Mouse (Mus musculus): Measurements from ENCODE around the gene Zbtb41. TPM values are rescaled to one million over a fixed set of nuclear protein-coding genes. Genes with fewer than 3 reads are reported as not detected.

Gene Zbtb41
- polyA plus RNA-seq, 1 experiment from 2014 or later = 2.5 TPM

DNA sequence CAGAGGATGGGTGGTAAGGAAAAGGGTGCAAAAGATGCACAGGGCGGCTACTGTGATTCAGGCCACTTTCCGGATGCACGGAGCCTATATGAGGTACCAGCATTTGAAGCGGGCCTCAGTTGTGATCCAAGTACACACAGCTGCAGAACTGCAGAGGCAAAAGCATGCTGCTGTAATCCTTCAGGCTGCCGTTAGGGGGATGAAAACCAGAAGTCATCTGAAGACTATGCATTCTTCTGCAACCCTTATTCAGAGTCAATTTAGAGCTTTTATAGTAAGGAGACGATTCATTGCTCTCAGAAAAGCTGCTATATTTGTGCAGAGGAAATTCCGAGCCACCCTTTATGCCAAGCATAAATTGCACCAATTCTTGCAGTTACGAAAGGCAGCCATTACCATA, 58.2 kb downstream of the Zbtb41 start:
- Histone ChIP-seq H3K9me3 (replicated peaks) (no peaks in the 10 kb centered on the region), H3K4me2 (no peak overlapping the region), H3K27ac (replicated peaks) (no peak overlapping the region), H3K4me1 (replicated peaks) (no peaks in the 10 kb centered on the region), H3K27me3 (no peaks in the 10 kb centered on the region), H3K36me3 (replicated peaks) (peaks cover 92% of the 10 kb centered on the region), H3K9ac (no peak overlapping the region), H3K4me3 (replicated peaks) (no peak overlapping the region)
- ATAC-seq (ENCODE audit: insufficient read depth) = no peak
- 87% methylated on average over 8 of the region's 8 CpGs for WGBS (ENCODE audit: insufficient replicate concordance)

DNA sequence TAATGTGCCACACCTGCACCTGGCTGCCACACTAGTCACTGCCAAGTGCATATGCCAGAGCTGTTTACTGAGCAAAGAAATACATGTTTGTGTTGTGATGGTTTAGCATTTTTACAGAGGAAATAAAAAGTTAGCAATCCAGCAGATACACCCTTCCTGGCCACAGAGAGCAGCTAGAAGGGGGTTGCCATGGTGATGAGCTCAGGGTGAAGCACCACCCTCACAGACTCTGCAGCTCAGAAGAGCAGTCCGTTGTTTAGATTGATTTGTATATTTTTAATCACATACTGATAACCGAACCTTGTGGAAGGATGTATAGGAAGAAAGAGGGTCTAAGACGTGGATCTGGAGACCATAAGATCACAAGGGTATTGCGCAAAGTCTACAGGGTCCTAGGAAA, 59.1 kb downstream of the Zbtb41 start:
- Histone ChIP-seq H3K4me2 (no peak overlapping the region), H3K27me3 (no peaks in the 10 kb centered on the region), H3K4me3 (replicated peaks) (no peak overlapping the region), H3K27ac (replicated peaks) (no peak overlapping the region), H3K4me1 (replicated peaks) (no peaks in the 10 kb centered on the region), H3K36me3 (replicated peaks) (peaks cover 90% of the 10 kb centered on the region), H3K9ac (no peak overlapping the region), H3K9me3 (replicated peaks) (no peaks in the 10 kb centered on the region)
- 84% methylated on average over 4 of the region's 4 CpGs for WGBS (ENCODE audit: insufficient replicate concordance)
- ATAC-seq (ENCODE audit: insufficient read depth) = no peak

DNA sequence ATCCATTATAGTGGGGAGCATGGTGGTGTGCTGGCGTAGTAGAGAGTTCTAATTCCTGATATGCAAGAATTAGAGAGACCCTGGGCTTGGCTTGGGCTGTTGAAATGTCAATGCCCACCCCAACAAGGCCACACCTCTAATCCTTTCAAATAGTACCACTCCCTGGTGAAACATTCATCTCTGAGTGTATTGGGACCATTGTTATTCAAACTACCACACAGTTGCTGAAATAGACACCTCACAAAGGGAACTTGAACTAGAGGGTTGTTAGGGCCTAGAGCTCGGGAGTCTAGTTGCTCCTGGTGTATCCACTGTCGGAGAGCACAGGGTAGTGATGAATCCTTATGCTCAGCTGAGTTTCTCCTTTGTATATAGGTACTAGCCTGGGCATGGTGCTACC, 72.5 kb downstream of the Zbtb41 start:
- H3K36me3 ChIP-seq (replicated peaks) = peaks cover 54% of the 10 kb centered on the region
- WGBS (ENCODE audit: insufficient replicate concordance) = 79% methylated on average over 3 of the region's 3 CpGs
- no peak overlapping the region for H3K9ac ChIP-seq
- no peak overlapping the region for H3K4me2 ChIP-seq
- ATAC-seq (ENCODE audit: insufficient read depth) = no peak
- H3K4me1 ChIP-seq (replicated peaks) = no peaks in the 10 kb centered on the region
- no peak overlapping the region for H3K4me3 ChIP-seq (replicated peaks)
- H3K27ac ChIP-seq (replicated peaks) = no peak overlapping the region
- H3K27me3 ChIP-seq = no peaks in the 10 kb centered on the region
- no peaks in the 10 kb centered on the region for H3K9me3 ChIP-seq (replicated peaks)

DNA sequence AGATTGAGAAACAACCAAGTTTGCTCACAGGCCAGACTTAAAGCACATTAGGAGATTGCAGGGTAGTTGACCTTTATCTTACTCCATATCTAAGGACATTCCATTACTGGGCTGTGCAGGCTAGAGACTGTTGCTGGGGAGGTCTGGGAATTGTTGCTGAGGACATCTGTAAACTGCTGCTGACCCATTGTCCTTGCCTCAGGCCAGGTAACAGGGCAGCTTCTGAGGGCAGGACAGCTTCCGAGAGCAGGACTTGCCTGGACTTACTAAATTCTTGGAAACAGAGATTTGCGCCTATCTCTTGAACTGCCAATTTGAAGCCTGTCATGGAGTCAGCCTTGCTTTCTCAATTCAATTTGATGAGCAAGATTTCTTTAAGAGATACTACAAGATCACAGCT, 73.3 kb downstream of the Zbtb41 start:
- Histone ChIP-seq H3K27me3 (no peaks in the 10 kb centered on the region), H3K27ac (replicated peaks) (no peak overlapping the region), H3K4me2 (no peak overlapping the region), H3K4me3 (replicated peaks) (no peak overlapping the region), H3K36me3 (replicated peaks) (peaks cover 46% of the 10 kb centered on the region), H3K9me3 (replicated peaks) (no peaks in the 10 kb centered on the region), H3K9ac (no peak overlapping the region), H3K4me1 (replicated peaks) (no peaks in the 10 kb centered on the region)
- WGBS (ENCODE audit: insufficient replicate concordance) = 83% methylated on average over 2 of the region's 2 CpGs
- ATAC-seq (ENCODE audit: insufficient read depth) = no peak

DNA sequence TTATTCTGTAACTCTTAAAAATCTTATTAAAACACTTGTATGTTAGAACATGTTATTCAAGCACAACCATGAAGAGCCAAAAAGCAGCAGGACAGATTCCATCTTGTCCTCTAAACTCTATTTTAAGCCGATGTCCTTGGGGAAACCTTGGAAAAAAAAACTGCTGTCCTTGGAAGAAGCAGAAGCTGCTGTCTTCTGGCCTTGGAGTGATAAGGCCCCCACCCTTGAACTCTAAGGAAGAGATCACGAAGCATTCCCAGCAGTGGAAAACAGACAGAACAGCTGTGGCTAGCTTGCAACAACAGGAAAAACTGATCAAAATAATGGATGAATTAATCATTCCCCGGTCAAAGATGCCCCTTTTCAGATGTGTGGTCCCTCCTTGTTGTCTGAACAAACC, 74.1 kb downstream of the Zbtb41 start:
- no peaks in the 10 kb centered on the region for H3K4me1 ChIP-seq (replicated peaks)
- no peak for ATAC-seq (ENCODE audit: insufficient read depth)
- H3K9me3 ChIP-seq (replicated peaks) = no peaks in the 10 kb centered on the region
- H3K36me3 ChIP-seq (replicated peaks) = peaks cover 39% of the 10 kb centered on the region
- no peak overlapping the region for H3K4me3 ChIP-seq (replicated peaks)
- no peak overlapping the region for H3K27ac ChIP-seq (replicated peaks)
- 75% methylated on average over 3 of the region's 3 CpGs for WGBS (ENCODE audit: insufficient replicate concordance)
- H3K27me3 ChIP-seq = no peaks in the 10 kb centered on the region
- H3K9ac ChIP-seq = no peak overlapping the region
- H3K4me2 ChIP-seq = no peak overlapping the region

DNA sequence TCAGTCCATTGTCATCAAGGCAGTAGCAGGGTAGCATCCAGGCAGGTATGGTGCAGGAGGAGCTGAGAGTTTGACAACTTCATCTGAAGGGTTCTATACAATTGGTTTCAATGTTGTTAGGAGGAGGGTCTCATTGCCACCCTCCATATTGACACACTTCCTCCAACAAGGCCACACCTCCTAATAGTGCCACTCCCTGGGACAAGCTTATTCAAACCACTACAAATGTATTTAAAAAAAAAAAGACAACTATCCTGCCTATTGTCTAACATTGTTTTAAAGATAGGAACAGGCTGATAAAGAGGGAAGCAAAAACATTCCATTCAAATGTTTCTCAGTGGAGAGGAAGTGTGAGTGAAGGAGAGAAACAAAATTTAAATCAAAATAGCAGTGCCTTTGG, 77.7 kb downstream of the Zbtb41 start:
- Histone ChIP-seq H3K27ac (replicated peaks) (no peak overlapping the region), H3K4me3 (replicated peaks) (no peak overlapping the region), H3K36me3 (replicated peaks) (peaks cover 8% of the 10 kb centered on the region), H3K9me3 (replicated peaks) (no peaks in the 10 kb centered on the region), H3K4me1 (replicated peaks) (no peaks in the 10 kb centered on the region), H3K27me3 (no peaks in the 10 kb centered on the region), H3K9ac (no peak overlapping the region), H3K4me2 (no peak overlapping the region)
- no peak for ATAC-seq (ENCODE audit: insufficient read depth)

DNA sequence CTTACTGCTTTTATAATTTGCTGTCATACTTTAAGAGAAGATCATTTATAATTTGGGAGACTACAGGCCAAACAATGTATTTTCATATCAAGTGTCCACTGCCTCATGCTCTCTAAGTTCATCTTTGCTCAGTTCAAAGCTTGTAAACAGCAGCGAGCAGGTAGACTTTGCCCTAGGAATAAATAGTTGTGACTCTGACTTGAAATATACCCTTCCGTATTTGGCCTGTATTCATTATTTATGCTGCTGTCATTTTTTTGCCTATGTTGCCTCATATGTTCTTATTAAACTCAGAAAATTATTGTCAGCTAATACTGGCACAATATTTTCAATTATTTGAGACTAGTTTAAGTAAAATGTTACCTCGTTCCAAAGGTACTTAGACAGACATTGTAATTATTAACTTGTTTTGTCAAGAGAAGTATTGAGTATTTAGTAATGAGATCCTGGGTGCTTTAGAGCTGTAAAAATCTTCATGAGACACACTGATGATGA, 79.2 kb downstream of the Zbtb41 start, which contains the start of gene F13b:
Gene F13b (plus strand): TSS at position 445 of the 495 bp plus-strand sequence.
- WGBS (ENCODE audit: insufficient replicate concordance) = 65% methylated on average over 3 of the region's 3 CpGs
- Histone ChIP-seq H3K27ac (replicated peaks) (no peak within 1 kb of the TSS), H3K4me3 (replicated peaks) (0 out of 2 replicates have a peak within 1 kb of the TSS, but pooled peaks have one; percentile 10), H3K4me2 (peak within 1 kb of the TSS; percentile 29; the same call in 1 of the 2 replicates), H3K27me3 (no peaks in the 10 kb centered on the region), H3K9ac (no peak within 1 kb of the TSS), H3K4me1 (replicated peaks) (no peaks in the 10 kb centered on the region), H3K36me3 (replicated peaks) (no peaks in the 10 kb centered on the region), H3K9me3 (replicated peaks) (no peaks in the 10 kb centered on the region)
- peak; percentile 60; the same call in 1 of the 2 replicates for ATAC-seq (ENCODE audit: insufficient read depth)

Other genes starting within 250 kb of the Zbtb41 start
- gene Crb1, start 45.2 kb upstream of the Zbtb41 start, polyA plus RNA-seq (2015; fragmentation: Nextera tagmentation; extraction: Ambion mirVana) = not detected in 2 replicates
- gene Aspm, start 32.5 kb downstream of the Zbtb41 start, polyA plus RNA-seq (2015; fragmentation: Nextera tagmentation; extraction: Ambion mirVana) = 9.9 and 10.0 TPM in 2 replicates
- gene F13b, start 79.4 kb downstream of the Zbtb41 start, polyA plus RNA-seq (2015; fragmentation: Nextera tagmentation; extraction: Ambion mirVana) = 25.9 and 29.4 TPM in 2 replicates
- 4.1 and 4.6 TPM in 2 replicates for gene Cfhr1, start 138.0 kb downstream of the Zbtb41 start, polyA plus RNA-seq (2015; fragmentation: Nextera tagmentation; extraction: Ambion mirVana)